Mouse (Mus musculus): Measurements from ENCODE around the gene Lrmda.

The Lrmda gene

DNA sequence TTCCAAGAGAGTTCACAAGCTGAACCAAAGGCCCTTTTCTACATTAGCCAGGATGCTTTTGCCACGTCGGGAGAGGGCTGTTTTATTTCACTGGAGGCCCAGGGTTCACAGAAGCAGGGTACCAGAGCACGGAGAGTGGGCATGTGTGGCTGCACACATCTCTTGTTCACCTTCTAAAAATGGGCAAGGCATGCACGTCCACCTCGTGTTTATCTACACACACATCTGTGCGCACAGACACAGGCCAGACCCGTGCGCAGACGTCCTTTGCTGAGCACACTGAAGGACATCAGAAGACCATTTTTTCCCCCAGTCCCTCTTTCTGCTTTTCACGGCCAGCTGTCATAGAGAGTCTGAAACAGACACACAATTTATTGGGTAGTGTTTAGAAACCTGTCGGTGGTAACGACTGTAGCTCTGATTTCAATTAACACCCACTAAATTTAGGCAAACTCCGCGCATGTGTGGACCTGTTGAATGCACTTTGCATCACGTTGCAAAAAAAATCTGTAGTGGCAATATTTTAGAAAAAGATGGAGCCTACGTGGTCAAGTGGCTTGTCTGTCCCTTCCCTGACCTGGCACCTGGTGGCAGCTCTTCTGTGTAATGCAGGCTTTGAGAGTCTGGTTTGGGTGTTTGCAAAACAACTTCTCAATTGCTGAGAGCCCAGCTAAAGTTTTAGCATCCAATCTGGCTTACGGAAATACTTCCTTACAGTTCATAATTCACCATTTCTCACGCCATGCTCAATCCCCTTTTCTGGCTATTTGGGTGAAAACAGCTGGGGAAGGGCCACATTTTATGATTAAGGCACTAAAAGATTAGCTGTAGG lies 28.8 kb downstream of the Lrmda start:
- DNase-seq = no peak

- DNase-seq = no peak
Observed at GRCm38 (mm10) chr14:22048900-22049199, 29.3 kb downstream of the Lrmda start.

- no peak for DNase-seq
Observed at GRCm38 (mm10) chr14:22049282-22049681, 29.8 kb downstream of the Lrmda start.

GRCm38 (mm10) chr14:22051941-22052664 lies 32.6 kb downstream of the Lrmda start:
- DNase-seq = no peak

GRCm38 (mm10) chr14:22055630-22056029 lies 36.1 kb downstream of the Lrmda start:
- DNase-seq = no peak

DNA sequence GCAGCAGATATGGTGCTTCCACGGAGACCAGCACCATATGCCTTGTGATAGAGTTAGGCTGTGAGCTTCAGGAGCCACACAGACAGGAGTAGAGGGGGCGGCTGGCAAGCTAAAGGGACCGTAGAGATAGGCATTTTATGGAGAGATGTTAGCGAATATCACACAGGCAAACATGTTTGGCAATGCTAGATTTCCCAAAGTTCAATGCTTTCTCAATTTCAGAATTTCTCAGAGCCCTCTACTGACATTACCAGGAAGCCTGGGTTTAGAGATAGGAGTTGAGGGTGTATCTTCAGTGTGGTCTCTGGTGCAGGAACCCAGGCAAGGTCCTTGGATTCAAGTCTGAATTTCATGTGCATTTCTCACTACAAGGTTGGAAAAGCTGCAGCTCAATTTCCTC lies 36.7 kb downstream of the Lrmda start:
- DNase-seq = no peak

GRCm38 (mm10) chr14:22058729-22059128 lies 39.2 kb downstream of the Lrmda start:
- no peak for DNase-seq

GRCm38 (mm10) chr14:22059348-22059861 lies 39.9 kb downstream of the Lrmda start:
- no peak for DNase-seq

- DNase-seq = no peak
Observed at GRCm38 (mm10) chr14:22060787-22061186, 41.3 kb downstream of the Lrmda start.

- no peak for DNase-seq
Observed at GRCm38 (mm10) chr14:22062117-22062855, 42.8 kb downstream of the Lrmda start.

DNA sequence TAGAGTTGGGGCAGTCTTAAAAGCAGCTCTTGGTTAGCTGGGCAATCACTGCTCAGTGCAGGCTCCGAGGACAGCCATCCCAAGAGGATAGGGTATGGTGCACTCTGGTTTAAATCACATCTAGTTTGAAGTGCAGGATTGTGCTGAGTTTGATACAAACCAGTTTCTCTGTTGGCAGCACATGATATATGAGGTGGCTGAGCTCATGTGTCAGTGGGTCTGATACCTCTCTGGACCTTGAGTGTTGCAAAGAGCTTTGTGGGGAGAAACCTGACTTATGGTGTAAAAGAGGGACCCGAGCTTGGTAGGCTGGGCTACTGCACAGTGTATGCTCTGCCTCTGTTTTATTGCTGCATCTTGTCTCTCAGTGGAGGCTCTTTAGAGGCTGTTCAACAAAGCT lies 49.7 kb downstream of the Lrmda start:
- no peak for DNase-seq

DNA sequence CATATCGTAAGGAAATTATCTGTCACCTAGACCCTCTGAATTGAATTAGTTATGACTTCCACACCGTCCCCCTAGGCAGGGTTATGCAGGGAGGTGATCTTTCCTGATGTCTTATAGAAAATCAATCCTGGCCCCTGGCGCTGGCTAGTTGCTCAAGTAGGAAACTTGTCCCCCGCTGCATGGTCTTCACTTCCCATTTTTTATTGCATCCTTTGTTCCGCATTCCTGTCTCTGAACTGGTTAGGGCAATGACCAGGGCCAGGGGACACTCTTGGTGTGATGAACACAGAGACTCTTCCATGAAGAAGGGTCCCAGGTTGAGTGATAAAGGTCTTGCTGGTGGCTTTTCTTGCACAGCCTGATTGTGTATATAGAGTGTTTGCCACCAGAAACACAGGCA lies 53.9 kb downstream of the Lrmda start:
- DNase-seq = no peak

DNA sequence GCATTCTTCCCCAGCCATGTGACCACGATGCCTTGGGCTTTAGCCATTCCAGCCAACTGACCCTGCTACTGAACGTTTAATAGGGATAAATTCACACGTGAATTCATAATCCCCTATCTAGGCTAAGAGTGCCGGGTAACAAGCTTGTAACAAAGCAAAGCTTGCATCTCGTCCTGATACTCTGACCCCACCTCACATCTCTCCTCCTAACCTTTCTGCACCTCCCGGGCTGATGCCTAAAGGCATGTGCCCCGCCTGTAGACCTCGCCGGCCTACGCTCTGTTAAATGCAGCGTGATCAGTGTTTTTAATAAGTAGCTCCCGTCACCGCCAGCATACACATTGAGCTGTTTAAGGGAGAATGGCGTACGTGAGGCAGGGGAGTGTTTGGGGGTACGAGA lies 54.7 kb downstream of the Lrmda start:
- DNase-seq = no peak

- no peak for DNase-seq
Observed at GRCm38 (mm10) chr14:22083931-22084330, 64.4 kb downstream of the Lrmda start.

- DNase-seq = no peak
Observed at GRCm38 (mm10) chr14:22085411-22085810, 65.9 kb downstream of the Lrmda start.

GRCm38 (mm10) chr14:22088604-22089003 lies 69.1 kb downstream of the Lrmda start:
- no peak for DNase-seq

- no peak for DNase-seq
Observed at GRCm38 (mm10) chr14:22089331-22089730, 69.8 kb downstream of the Lrmda start.

DNA sequence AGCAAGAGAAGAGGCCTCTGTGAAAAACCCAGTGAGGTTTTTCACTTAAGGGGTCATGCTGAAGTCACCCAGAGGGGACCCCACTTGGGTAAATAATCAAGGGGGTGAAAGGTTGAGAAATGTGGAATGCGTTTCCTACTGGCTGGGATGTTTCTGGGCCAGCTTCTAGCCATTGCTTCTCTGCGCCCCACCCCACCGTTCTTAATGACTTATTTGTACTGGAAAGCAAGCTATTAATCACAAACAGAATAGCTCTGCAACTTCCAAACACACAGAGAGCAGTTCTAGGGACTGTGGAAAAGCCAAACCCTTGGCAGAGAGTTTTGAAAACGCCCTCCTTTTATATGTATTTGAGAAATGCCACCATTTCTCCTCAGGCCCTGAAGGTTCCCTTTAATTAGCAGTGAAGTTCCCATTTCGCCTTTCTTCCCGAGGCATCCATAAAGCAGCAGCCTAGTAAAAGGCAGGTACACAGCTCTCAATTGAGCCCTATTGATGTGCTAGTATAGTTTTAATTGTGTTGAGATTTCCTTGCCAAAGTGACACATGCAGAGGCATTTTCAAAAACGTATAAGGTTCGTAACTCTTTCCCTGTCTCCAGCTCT lies 70.5 kb downstream of the Lrmda start:
- no peak for DNase-seq

DNA sequence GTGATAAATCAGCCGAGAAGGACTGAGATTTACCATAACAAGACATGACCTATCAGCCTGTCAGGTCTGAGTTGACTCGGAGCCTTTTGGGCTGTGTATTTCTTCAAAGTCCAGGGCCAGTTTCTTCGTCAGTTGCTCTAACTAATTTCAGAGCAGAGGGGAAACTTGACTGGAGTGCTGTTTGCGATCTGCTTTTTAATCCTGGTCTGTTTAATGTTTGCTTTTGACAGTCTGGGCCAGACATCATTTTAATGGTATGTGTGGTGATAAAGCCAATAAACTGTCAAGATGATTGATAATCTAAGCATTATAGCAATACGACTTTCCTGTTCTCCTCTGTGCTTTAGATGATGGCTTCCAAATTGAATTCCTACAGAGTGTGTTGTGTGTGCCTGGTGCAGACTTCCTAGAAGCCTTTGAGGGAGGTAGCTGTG lies 71.3 kb downstream of the Lrmda start:
- DNase-seq = no peak

DNA sequence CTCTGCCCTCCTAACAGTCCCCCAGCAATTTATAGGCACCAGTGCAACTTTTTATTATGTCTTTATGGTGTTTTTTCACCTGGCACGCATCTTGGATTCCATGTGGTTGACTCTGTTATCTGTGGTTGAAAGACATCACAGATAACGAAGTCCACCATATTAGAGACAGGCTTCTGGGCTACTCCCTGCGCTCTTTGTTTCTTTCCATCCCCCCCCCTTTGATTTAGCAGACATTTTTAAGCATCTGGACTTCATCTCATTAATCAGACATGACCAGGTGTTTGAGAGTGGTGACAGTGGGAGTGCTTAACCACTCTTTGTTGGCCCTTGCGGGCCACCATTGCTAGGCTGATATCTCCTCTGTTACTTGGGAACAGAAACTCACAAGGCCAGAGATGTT lies 71.8 kb downstream of the Lrmda start:
- DNase-seq = no peak

DNA sequence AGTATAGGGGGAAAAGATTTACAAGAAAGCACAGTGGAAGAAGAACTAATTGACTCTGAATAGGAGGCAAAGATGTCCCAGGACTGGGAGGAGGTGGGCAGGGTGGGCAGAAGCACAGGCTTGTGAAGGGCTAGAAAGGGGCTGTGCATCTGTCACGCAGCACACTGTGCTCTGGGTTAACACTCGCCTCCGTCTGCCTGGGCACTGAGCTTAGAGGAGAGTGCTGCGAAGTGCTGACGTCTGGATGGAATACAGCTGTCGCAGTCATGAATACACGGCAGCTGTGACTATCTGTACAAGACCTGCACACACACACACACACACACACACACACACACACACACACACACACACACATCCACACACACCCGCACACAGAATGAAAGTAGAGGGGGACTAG lies 73.6 kb downstream of the Lrmda start:
- DNase-seq = no peak

- DNase-seq = no peak
Observed at GRCm38 (mm10) chr14:22101961-22102805, 82.7 kb downstream of the Lrmda start.

Data from B cell, adult 2 months (primary cell).